ENCODE assay signal across 8 mouse cellular contexts in the genomic region with DNA sequence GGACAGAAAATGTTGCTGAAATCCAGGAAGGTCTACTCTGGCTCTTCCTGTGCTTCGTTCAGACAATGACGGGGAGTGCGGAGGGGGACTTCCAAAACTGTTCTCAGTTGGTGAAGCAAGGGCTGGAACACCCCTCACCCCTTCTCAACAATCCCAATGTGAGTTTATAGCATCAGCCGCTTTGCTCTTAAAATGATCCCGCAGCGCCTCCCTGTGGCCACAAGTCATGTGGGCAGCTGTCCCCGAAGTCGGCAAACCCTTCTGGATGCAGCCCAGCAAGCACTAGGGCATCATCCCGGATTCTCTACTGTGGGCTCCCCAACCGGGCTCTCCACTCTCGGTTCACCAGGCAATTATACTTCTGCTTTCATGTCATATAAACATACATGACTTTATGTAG. TPM values are rescaled to one million over a fixed set of nuclear protein-coding genes. Genes with fewer than 3 reads are reported as not detected.
DNase-seq lines count a peak whose midpoint lies in the region; ATAC-seq and TF ChIP-seq lines count a peak whose summit lies in the region.

No protein-coding gene starts in this region.

- intact Hi-C loops in left cerebral cortex, postnatal 4 days (cut with DNase I), result loop anchor here (5.0 kb wide), 1 partner anchor 310 kb away; no protein-coding TSS in a partner anchor

- H3ac ChIP-seq in myocyte (ENCODE audit: control insufficient read depth, insufficient read length), result no peak overlapping the region

- H3K4me1 ChIP-seq in hindbrain, embryonic 10.5 days (replicated peaks), result 0 out of 2 replicates have a peak, but pooled peaks cover 4% of the 10 kb centered on the region
- no peaks in the 10 kb centered on the region for H3K4me1 ChIP-seq in hindbrain, embryonic 12.5 days
- H3K4me1 ChIP-seq in cerebellum, adult 2 months (ENCODE audit: control insufficient read depth, insufficient read depth, low read length), result no peaks in the 10 kb centered on the region

- no peak overlapping the region for H3K4me3 ChIP-seq in hindbrain, embryonic 10.5 days
- H3K4me3 ChIP-seq in hindbrain, embryonic 12.5 days, result no peak overlapping the region
- no peak overlapping the region for H3K4me3 ChIP-seq in cerebellum, adult 2 months (replicated peaks; ENCODE audit: insufficient read depth, low read depth, low read length)
- no peak overlapping the region for H3K4me3 ChIP-seq in myocyte

- H3K9me3 ChIP-seq in hindbrain, embryonic 10.5 days, result no peaks in the 10 kb centered on the region
- no peaks in the 10 kb centered on the region for H3K9me3 ChIP-seq in hindbrain, embryonic 12.5 days (replicated peaks)

- ATAC-seq in hindbrain, embryonic 12.5 days (ENCODE audit: low FRiP score), result no peak

- H3K36me3 ChIP-seq in hindbrain, embryonic 10.5 days, result no peaks in the 10 kb centered on the region
- no peaks in the 10 kb centered on the region for H3K36me3 ChIP-seq in hindbrain, embryonic 12.5 days
- no peaks in the 10 kb centered on the region for H3K36me3 ChIP-seq in myocyte (ENCODE audit: control insufficient read depth, insufficient read depth)

- no peak overlapping the region for H3K9ac ChIP-seq in hindbrain, embryonic 12.5 days

- WGBS in hindbrain, embryonic 10.5 days, result 5% methylated on average over 11 of the region's 11 CpGs
- 6% methylated on average over 11 of the region's 11 CpGs for WGBS in hindbrain, embryonic 12.5 days
- 2% methylated on average over 11 of the region's 11 CpGs for WGBS in cerebellum, adult 2 months

- TF ChIP-seq POLR2A in cerebellum, adult 2 months (IDR thresholded peaks at IDR 0.05; ENCODE audit: borderline replicate concordance, insufficient read depth, low read length), result no peak
- no peak for TF ChIP-seq POLR2A in myocyte (IDR thresholded peaks at IDR 0.05; ENCODE audit: insufficient read length, low read depth)

- DNase-seq in hindbrain, embryonic 10.5 days (ENCODE audit: low spot score), result peak; percentile 85
- DNase-seq in cerebellum, adult 2 months, result peak; percentile 61 to 78
- peak; percentile 80 for DNase-seq in forelimb bud, embryonic 11.5 days (ENCODE audit: low read depth, low spot score)
- peak; percentile 75 for DNase-seq in induced T-regulatory cell, adult 2 months (ENCODE audit: low read depth)
- peak; percentile 90 for DNase-seq in left cerebral cortex, postnatal 4 days
- peak; percentile 53 to 85 for DNase-seq in spleen, postnatal 4 days (ENCODE audit: low spot score in 2 of 2)

- H3K27ac ChIP-seq in hindbrain, embryonic 10.5 days, result no peak overlapping the region
- H3K27ac ChIP-seq in hindbrain, embryonic 12.5 days, result no peak overlapping the region
- no peak overlapping the region for H3K27ac ChIP-seq in cerebellum, adult 2 months (ENCODE audit: insufficient read depth, low read length)

- H3K79me2 ChIP-seq in myocyte (ENCODE audit: control insufficient read depth, insufficient read depth), result no peaks in the 10 kb centered on the region

- peaks cover 21% of the 10 kb centered on the region; the same call in 1 of the 2 replicates for H3K27me3 ChIP-seq in hindbrain, embryonic 10.5 days (ENCODE audit: insufficient read depth, poor library complexity, severe bottlenecking)
- no peaks in the 10 kb centered on the region for H3K27me3 ChIP-seq in hindbrain, embryonic 12.5 days
- H3K27me3 ChIP-seq in cerebellum, adult 2 months (ENCODE audit: control insufficient read depth, insufficient read depth, low read length), result no peaks in the 10 kb centered on the region
- H3K27me3 ChIP-seq in myocyte (ENCODE audit: control insufficient read depth, insufficient read depth, insufficient read length), result peaks cover 26% of the 10 kb centered on the region

- TF ChIP-seq CTCF in cerebellum, adult 2 months (IDR thresholded peaks at IDR 0.05; ENCODE audit: borderline replicate concordance, insufficient read depth, low read depth, low read length), result peak; percentile 90

- no peak overlapping the region for H3K4me2 ChIP-seq in hindbrain, embryonic 12.5 days (replicated peaks)
- no peak overlapping the region for H3K4me2 ChIP-seq in myocyte (ENCODE audit: low read depth)

TF ChIP-seq in myocyte, 11 proteins besides CTCF, POLR2A, EP300 and RAD21:
- TF ChIP-seq MYOG (IDR thresholded peaks at IDR 0.05; ENCODE audit: control insufficient read depth in 1 of 3, insufficient read depth in 1 of 3, insufficient read length in 2 of 3, low read depth in 2 of 3) (peak in 2 of 3 experiments; percentile 6 to 37), TCF12 (IDR thresholded peaks at IDR 0.05; ENCODE audit: insufficient read depth, poor library complexity, severe bottlenecking) (no peak), MAX (IDR thresholded peaks at IDR 0.05; ENCODE audit: low read depth) (no peak), MYOD1 (IDR thresholded peaks at IDR 0.05; ENCODE audit: control insufficient read depth in 1 of 3, insufficient read length in 2 of 3, low read depth in 2 of 3) (peak in 1 of 3 experiments; percentile 10), POLR2AphosphoS2 (IDR thresholded peaks at IDR 0.05; ENCODE audit: insufficient read length, low read depth) (no peak), E2F4 (IDR thresholded peaks at IDR 0.05; ENCODE audit: insufficient read depth) (no peak), USF1 (IDR thresholded peaks at IDR 0.05; ENCODE audit: low read depth) (no peak), TCF3 (IDR thresholded peaks at IDR 0.05; ENCODE audit: insufficient read length, low read depth) (no peak)
TF ChIP-seq in myocyte: peak in this region for 2.

RNA-seq across cellular contexts. Expression of gene Sacs, which starts 25.9 kb away (rescaled TPM):
- polyA plus RNA-seq in hindbrain, embryonic 10.5 days (2016; fragmentation: Nextera tagmentation; extraction: Ambion mirVana), result 3.1 and 3.2 TPM in 2 replicates
- 7.1 and 8.3 TPM in 2 replicates for polyA plus RNA-seq in hindbrain, embryonic 12.5 days (2016; fragmentation: Nextera tagmentation; extraction: Ambion mirVana)
- polyA plus RNA-seq in cerebellum, adult 2 months (2012; rRNA removed), result 18.4 and 18.6 TPM in 2 replicates
- total RNA-seq in left cerebral cortex, postnatal 4 days (2021), result 10 to 100 TPM; 55.1 to 58.8 TPM
- polyA plus RNA-seq in myocyte (2012; fragmentation: generic; extraction: Trizol), result 1.6 TPM
